Mouse (Mus musculus): ENCODE results near the gene Rims1.

DNA sequence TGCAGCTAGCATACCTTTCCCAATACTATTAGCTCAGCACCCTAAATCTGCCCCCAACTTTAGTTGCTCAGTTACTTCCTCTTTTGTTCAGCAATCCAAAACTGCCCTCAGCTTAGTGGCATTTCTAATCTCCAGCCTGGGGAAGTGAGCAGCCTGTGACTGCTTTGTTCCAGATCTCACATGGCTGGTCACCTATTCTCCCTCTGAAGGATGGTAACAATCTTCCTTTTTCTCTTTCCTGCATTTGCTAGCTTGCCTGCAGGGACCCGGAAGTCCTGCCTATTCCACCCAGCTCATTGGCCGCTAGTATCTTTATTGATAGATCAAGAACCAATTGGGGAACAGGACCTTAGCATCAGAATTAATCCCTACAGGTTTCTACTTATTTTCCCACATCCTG lies 551.5 kb downstream of the Rims1 start:
- no peak for TF ChIP-seq CTCF (IDR thresholded peaks at IDR 0.05)
- TF ChIP-seq POLR2A (IDR thresholded peaks at IDR 0.05; ENCODE audit: insufficient read depth, low read depth, low read length): no peak
